Mouse (Mus musculus) monocyte, adult 5-6 weeks (primary cell): Measurements from ENCODE around the gene Shpk. TPM values are rescaled to one million over a fixed set of nuclear protein-coding genes. Genes with fewer than 3 reads are reported as not detected.
A peak's percentile ranks its signal among the peaks of the same experiment; 100 is the strongest.

Source experiments
- ATAC-seq: fragments of 153-309, 156-312 bp; replicated peaks from 2 replicates; pipeline ENCODE4 v1.8.0; 2017; ENCODE audit warnings: mild to moderate bottlenecking; ENCODE audit not compliant: low TSS enrichment, insufficient number of reproducible peaks, severe bottlenecking, poor library complexity, low FRiP score
- total RNA-seq: library from RNA; stranded (forward); fragments of 200-1000, 200-491, 200-594 nt; gene quantifications from 3 replicates; pipeline ENCODE4 v1.2.3, GENCODE M21; 2017

Shpk gene
- total RNA-seq, 1 experiment from 2014 or later: 1.2 TPM

GRCm38 (mm10) chr11:73198190-73198589 is 1.1 kb upstream of the Shpk start:
- ATAC-seq: no peak

GRCm38 (mm10) chr11:73198603-73199229 is 544 bp upstream of the Shpk start, which contains the start of gene Ctns:
Gene Ctns, minus strand, starts transcription at chr11:73199042.
- ATAC-seq: peak; percentile 88

- ATAC-seq: no peak
Measured at GRCm38 (mm10) chr11:73199879-73200278, 619 bp downstream of the Shpk start.

- no peak for ATAC-seq
Measured at GRCm38 (mm10) chr11:73201021-73201420, 1.8 kb downstream of the Shpk start.

GRCm38 (mm10) chr11:73201597-73201996 is 2.3 kb downstream of the Shpk start:
- ATAC-seq: no peak

GRCm38 (mm10) chr11:73203895-73204294 is 4.6 kb downstream of the Shpk start:
- no peak for ATAC-seq

- ATAC-seq: no peak
Measured at GRCm38 (mm10) chr11:73205194-73205593, 5.9 kb downstream of the Shpk start.

- ATAC-seq: no peak
Measured at GRCm38 (mm10) chr11:73207621-73208020, 8.4 kb downstream of the Shpk start.

GRCm38 (mm10) chr11:73213956-73214355 is 14.7 kb downstream of the Shpk start:
- no peak for ATAC-seq

- no peak for ATAC-seq
Measured at GRCm38 (mm10) chr11:73219671-73220070, 20.4 kb downstream of the Shpk start.

- ATAC-seq: no peak
Measured at GRCm38 (mm10) chr11:73220651-73221050, 21.4 kb downstream of the Shpk start.

- ATAC-seq: no peak
Measured at GRCm38 (mm10) chr11:73222846-73223245, 23.6 kb downstream of the Shpk start.

GRCm38 (mm10) chr11:73223966-73224365 is 24.7 kb downstream of the Shpk start:
- no peak; the same call in 1 of the 2 replicates for ATAC-seq

- ATAC-seq: no peak
Measured at GRCm38 (mm10) chr11:73225856-73226255, 26.6 kb downstream of the Shpk start.

GRCm38 (mm10) chr11:73228881-73229280 is 29.6 kb downstream of the Shpk start:
- no peak for ATAC-seq

GRCm38 (mm10) chr11:73230081-73230480 is 30.8 kb downstream of the Shpk start:
- ATAC-seq: no peak

- no peak for ATAC-seq
Measured at GRCm38 (mm10) chr11:73232513-73232912, 33.3 kb downstream of the Shpk start.

- no peak for ATAC-seq
Measured at GRCm38 (mm10) chr11:73233992-73234391, 34.7 kb downstream of the Shpk start, which contains the start of gene Trpv1. Gene Trpv1, plus strand, starts transcription at chr11:73234292.

GRCm38 (mm10) chr11:73235990-73236701 is 36.9 kb downstream of the Shpk start:
- no peak for ATAC-seq

GRCm38 (mm10) chr11:73236731-73237130 is 37.5 kb downstream of the Shpk start:
- ATAC-seq: no peak
